Mouse (Mus musculus) small intestine, adult 2 months (tissue): Measurements from ENCODE around the gene Agtrap.

Experiments used
- CTCF ChIP-seq: fragments of 200-500 bp; IDR thresholded peaks from 2 replicates; pipeline ENCODE4 v1.5.1; 2012; ENCODE audit warnings: low read depth, mild to moderate bottlenecking, control low read depth, inconsistent platforms, low read length, moderate library complexity, mixed read lengths; ENCODE audit not compliant: insufficient replicate concordance, insufficient read length; ENCODE audit errors: extremely low read depth
- POLR2A ChIP-seq: fragments of 200-500 bp; IDR thresholded peaks from 2 replicates; pipeline ENCODE4 v1.6.1; 2012; ENCODE audit warnings: low read depth, mild to moderate bottlenecking, control low read depth, inconsistent platforms, low read length, moderate library complexity

- TF ChIP-seq POLR2A = no peak
- TF ChIP-seq CTCF = no peak
Observed at GRCm38 (mm10) chr4:148058993-148059392, 28.8 kb downstream of the Agtrap start.
